Mouse (Mus musculus) natural killer cell, adult 2 months (primary cell): ENCODE results near the gene Nsun5.

Experiments
- DNase-seq, 2 experiments: peaks; one replicate each; pipeline ENCODE4 v3.0.0; 2022; ENCODE audit warnings: low spot score in 2 of 2

Gene Nsun5

DNA sequence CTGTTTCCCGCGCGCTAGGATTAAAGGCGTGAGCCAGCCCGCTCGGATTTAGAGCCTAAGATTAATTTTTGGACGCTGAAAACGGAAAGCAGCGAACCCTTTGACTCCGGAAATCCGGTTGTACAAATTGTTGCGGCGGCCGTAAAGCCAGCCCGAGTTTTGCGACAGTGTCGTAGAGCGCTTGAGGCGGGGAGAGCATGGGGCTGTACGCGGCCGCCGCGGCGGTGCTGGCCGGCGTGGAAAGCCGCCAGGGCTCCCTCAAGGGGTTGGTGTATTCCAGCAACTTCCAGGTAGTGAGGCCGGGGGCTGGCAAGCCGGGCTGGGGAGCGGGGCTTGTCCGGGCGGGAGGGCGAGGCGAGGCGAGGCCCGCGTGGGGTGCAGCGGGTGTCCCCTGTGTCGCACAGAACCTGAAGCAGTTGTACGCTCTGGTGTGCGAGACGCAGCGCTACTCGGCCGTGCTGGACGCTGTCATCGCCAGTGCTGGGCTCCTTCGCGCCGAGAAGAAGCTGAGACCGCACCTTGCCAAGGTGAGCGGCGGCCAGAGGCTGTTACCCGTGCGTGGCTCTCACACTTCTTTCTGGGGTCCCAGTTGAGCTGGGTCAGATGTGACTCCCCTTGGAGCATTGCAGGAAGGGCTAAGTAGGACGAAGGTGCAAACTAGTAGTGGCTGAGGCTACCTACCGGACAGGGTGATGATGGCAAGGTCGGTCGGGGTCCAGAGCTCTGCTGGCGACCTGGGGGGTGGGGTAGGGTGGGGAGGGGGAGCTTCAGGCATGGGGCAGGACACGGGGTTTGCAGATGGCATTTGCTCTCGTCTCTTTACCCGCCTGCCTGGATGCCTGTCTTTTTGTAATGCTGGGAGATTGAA is at the start of gene Nsun5:
Gene Nsun5 (plus strand): TSS at position 167 of the 868 bp plus-strand sequence.
- peak; percentile 84 to 91 for DNase-seq

DNA sequence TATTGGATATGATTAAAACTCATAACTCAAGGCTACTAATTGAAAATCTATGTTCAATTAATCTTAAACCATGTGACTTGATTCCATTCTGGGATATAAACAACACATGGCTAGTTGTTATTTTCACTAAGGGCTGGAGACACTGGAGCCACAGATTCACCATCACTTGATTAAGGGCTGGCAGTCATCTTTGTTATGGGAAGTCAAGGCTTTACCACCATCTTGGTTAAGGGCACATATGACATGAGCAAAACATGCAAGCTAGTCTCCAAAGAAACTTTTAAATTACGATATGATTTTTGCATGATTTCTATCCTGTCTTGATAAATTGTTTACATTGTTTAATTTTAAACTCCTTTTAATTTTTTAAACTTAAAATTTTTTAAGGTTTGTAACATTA is 47.6 kb upstream of the Nsun5 start:
- DNase-seq, result no peak

DNA sequence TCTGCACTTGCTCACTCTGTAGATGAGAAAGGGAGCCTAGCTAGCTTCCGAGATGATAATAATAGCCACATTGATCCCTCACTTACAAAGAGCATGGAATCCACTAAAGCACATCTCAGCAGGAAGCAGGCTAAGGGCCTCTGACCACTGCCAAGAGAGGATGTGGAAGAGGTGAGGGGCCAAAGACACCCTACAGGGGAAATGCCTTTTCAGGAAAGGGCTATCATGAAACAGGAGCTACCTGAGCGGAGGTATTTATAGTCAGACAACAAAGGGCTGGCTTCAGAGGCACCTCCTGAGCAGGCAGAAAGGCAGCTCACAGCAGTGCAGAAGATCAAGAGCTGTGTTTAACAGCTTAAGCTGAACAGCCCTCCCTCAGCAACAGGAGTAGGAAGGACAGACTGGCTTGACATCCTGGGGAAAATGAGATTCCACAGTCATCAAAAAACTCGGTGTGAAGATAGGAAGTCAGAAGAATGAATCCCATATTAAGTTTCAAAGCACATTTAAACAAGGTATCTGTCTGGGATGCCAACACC is 43.6 kb upstream of the Nsun5 start:
- DNase-seq, result no peak

DNA sequence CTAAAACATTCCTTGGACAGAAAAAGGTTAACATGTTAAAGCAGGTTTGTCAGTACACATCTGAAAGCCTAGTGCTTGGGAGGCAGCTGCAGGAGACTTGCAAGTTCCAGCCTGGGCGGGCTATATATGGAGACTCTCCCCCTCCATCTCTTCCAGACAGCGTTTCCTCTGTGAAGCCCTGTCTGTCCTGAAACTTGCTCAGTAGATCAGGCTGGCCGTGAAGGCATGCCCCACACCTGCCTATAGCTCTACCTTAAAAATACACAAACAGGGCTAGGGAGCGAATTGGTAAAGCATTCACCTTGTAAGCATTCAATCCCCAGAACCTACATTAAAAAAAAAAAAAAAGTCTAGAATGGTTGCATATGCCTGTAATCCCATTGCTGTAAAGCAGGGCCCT is 40.3 kb upstream of the Nsun5 start:
- DNase-seq, result no peak

DNA sequence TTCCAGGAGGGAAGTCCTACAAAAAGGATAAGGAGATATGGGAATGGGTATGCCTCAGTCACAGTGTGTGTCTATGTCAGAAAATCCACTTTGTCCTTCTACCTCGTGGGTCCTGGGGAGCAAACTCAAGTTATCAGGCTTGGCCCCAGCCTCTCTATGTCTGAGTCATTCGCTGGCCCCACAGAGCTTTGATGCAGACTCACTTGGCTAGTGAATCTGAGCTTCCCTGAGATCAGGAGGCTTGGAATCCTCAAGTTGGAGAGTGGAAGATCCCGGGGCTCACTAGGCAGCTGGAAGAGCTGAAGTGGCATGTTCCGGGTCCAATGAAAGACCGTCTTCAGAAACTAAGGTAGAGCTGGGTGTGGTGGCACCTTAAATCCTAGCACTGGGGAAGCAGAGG is 39.6 kb upstream of the Nsun5 start:
- DNase-seq, result no peak

DNA sequence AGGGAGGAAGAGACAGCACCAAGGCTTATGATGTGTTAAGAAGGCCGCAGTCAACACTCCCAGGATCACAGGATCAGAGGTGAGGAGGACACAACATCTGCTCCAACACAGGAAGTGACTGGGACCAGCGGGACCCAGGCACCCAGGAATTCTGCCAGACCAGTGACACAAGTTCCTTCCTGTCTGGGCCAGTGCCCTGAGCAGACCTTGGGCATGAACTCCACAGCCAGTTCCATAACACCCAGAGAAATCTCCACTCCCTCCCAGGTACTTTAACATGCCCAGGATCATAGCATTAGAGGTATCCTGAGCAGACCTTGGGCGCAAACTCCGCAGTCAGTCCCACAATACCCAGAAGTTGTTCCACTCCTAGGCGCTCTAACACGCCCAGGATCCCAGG is 38.6 kb upstream of the Nsun5 start:
- no peak for DNase-seq

DNA sequence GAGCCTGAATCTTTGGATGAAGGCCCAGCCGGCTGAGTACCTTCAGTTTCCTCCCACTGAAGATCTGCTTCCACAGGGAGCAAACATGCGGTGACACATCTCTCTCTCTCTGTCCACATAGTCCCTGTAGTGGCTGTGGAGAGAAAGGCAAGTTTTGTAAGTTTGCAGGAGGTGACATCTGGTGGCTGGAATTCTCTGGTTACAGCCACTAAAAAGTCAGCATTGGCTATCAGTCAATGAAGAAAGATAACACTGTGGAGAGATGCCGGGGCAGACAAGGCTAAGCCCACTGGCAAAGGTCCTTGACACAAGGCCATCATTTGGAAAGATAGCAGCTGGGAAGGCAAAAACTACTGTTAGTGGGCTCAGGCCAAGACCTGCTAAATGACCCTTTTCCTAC is 32.2 kb upstream of the Nsun5 start:
- no peak for DNase-seq

DNA sequence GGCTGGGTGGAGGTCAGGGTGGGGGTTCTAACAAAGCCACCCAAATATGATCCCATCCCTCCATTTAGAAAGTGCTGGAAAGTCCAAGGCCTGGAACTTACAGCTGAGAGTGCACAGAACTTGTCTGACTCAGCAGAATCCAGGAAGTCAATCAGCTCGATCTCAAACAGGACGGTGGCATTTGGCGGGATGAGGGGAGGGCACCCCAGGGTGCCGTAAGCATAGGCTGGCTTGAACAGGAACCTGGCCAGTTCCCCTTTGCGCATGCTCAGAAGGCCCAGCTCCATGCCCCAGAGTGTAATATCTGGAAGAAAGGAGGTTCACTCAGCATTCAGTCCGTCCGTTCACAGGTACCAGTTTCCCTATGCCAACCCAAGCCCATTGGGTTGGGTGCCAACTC is 23.8 kb upstream of the Nsun5 start:
- DNase-seq, result no peak

DNA sequence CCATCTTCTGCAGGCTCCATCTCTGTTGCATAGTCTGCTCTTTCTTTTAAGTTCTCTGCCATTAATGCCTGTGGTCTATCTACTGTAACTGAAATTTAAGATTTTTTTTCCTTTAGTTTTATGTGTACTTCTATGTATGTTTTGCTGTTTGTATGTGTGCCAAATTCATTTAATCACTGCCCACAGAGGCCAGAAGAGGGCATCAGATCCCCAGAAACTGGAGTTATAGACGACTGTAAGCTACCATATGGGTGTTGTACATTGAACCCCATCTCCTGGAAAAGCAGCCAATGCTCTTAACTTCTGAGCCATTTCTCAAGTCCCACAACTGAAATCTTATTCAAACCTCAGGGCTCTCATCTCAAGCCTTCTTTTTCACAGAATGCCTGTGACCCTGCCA is 23.3 kb upstream of the Nsun5 start:
- no peak for DNase-seq

DNA sequence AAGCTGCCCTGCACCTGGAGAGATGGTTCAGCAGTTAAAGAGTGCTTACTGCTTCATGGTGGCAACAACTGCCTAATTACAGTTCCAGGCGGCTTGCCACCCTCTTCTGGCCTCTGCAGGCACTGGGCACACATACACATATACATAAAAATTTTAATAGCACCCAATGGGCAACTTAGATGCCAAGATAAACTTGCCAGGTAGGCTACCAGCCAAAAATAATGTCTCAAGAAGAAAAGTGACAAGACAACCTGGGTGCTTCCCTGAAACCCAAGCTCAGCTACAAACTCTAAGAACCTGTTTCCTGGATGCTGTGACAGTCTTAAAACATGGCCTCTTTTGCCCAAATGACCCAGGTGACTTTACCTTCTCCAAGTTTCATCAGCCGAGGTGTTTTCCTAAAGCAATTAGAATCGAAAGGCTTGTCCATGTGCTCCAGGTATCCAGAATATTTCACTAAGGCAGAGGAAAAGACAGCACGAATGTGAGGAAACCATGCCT is 22.2 kb upstream of the Nsun5 start:
- no peak for DNase-seq

DNA sequence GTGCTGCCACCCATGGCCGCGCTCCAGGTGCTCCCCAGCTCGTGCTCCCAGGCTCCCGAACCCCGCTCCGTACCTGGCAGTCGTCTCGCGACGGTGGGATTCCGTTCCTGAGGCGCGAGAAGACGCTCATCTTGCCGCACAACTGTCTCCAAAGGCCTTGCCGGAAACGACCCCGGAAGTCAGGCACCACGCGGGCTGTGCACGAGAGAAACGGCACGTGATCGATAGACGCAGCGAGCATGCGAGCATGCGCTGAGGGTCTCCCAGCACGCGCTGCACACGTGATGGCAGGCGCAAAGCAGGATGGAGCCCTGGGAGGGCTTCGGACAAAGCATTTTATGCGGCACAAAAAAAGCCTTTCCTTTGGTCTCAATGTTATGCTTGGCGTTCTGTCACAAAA is 19.9 kb upstream of the Nsun5 start, which contains the start of gene Fkbp6:
Gene Fkbp6 (minus strand): TSS at position 183 of the 400 bp plus-strand sequence.
- DNase-seq, result no peak

DNA sequence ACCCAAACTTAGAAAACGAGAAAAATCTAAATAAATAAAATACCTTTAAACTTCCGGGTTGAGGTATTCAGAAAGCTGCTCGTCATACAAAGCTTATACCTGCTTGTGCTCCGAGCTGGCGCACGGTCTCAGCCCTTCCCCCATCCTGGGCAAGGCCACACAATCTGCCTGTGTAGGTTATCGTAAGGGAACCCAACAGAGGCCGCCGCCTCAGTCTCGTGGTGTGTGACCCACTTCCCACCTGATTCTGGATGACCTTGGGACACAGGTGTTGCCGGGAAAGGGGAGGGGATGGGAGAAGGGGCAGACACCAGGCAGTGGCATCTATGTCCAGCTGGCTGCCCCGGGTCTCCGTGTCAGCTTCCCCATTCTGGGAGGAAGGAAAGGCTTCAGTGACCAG is 18.1 kb upstream of the Nsun5 start:
- DNase-seq, result no peak

DNA sequence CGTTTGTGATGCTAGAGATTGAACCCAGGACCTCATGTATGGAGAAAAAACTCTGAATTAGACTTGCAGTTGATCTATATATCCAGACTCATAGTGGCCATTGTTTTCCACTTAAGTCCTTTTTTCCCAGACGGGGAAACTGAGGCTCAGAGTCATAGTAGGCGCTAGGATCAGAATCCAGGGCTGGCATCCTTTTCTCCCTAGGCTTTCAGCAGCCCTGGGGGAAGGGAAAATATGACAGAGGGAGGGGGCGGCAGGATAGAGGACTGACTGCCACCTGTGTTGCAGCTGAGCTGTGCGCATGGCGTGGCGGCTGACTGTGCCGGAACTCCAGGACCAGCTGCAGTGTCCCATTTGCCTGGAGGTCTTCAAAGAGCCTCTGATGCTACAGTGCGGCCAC is 16.8 kb upstream of the Nsun5 start, which contains the start of gene Trim50:
Gene Trim50 (plus strand): TSS at position 301 of the 400 bp plus-strand sequence.
- no peak for DNase-seq

DNA sequence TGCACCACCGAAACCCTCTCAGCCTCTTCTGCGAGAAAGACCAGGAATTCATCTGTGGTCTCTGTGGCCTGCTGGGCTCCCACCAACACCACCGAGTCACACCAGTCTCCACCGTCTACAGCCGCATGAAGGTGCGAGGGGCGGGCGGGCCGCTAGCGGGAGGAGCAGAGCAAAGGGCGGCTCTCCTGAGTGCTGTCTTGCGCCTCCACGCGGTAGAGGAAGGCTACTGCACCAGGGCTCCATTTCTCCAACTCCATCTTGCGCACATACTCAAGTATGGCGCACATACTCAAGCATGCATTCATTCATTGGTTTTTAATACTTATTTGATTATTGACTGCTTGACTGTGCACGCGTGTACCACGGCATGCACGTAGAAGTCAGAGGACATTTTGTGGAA is 16.2 kb upstream of the Nsun5 start:
- DNase-seq, result no peak

DNA sequence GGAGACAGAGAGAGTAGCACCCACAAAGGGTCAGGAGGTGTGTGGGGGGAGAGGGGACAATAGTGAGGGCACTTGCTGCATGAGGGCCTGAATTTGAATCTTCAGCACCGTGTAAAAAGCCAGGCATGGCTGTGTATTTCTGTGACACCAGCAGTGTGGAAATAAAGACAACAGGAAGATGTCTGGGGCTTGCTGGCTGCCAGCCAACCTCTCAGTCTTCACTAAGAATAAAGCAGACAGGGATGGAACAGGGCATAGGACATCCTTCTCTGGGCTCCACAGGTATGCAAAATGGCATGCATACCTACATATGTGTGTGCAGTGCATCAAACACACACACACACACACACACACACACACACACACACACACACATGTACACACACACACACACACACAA is 13.7 kb upstream of the Nsun5 start:
- DNase-seq, result no peak

DNA sequence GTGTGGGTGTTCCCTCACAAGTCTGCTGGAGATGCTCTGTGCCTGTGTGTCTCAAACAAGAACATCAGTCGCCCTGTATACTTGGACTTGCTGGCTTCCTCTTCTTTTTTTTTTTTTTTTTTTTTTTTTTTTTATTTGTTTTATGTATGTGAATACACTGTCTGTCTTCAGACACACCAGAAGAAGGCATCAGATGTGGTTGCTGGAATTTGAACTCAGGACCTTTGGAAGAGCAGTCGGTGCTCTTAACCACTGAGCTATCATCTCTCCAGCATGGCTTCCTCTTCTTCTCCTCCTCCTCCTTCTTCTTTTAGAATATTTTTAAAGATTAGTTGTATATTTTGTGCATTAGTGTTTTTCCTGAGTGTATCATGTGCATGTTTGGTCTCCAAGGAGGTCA is 12.2 kb upstream of the Nsun5 start:
- DNase-seq, result peak; percentile 18 to 27

DNA sequence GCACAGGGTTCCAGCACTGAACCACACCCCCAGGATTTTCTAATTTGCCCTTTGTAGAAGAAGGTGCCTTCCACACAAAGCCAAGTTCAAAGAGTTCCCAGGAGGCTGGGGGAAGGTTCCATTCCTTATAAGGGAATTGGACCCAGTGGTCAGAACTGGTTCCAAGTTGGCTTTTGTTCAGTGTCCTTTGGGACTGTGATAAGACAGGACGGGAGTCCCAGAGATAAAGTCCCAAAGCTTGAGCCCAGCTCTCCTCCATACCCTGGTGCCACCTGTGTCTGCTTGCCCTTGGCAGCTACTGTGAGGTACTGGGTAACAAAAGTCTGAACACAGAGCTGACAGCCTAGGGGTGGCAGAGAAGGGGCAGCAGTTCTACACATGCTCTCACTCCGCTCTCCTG is 10.0 kb upstream of the Nsun5 start:
- no peak for DNase-seq

DNA sequence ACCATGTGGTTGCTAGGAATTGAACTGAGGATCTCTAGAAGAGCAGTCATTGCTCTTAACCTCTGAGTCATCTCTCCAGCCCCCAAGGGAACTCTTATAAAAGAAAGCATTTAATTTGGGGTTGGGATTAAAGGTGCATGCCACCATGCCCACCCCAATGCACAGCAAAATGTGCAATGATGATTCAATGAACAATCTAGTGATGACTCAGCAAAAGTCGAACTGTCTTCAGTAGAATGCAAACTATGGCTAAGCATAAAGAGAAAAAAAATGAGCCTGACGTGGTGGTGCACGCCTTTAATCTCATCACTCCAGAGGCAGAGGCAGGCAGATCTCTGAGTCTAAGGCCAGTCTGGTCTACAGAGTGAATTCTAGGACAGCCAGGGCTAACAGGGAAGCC is 7.2 kb upstream of the Nsun5 start:
- no peak for DNase-seq

DNA sequence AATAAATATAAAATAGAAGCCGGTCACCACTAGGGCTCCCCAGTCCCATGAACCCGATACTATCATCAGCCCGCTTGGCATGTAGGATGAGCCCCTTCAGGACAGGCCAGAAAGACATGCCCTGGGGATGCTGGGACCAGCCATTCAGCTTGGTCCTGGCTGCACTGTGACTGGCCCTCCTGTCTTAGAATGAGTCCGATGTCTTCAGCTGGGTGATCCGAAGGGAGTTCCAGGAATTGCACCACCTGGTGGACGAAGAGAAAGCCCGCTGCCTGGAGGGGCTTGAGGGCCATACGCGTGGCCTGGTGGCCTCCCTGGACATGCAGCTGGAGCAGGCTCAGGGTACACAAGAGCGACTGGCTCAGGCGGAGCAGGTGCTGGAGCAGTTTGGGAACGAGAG is 6.2 kb upstream of the Nsun5 start:
- DNase-seq, result no peak

DNA sequence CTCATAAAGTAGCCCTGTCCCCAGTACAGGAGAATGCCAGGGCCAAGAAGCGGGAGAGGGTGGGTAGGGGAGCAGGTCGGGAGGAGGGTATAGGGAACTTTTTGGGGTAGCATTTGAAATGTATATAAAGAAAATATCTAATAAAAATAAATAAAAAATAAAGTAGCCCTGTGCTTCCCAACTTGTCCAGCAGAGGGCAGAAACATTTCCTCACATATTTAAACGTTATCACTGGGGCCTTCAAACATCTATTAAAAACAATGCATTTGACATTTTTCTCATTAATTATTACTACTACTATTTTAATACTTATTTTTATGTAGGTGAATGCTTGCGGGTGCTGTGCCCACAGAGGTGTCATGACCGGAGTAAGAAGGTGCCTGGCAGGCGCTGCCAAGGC is 1.9 kb upstream of the Nsun5 start:
- peak in 1 of 2 experiments; percentile 24 for DNase-seq

DNA sequence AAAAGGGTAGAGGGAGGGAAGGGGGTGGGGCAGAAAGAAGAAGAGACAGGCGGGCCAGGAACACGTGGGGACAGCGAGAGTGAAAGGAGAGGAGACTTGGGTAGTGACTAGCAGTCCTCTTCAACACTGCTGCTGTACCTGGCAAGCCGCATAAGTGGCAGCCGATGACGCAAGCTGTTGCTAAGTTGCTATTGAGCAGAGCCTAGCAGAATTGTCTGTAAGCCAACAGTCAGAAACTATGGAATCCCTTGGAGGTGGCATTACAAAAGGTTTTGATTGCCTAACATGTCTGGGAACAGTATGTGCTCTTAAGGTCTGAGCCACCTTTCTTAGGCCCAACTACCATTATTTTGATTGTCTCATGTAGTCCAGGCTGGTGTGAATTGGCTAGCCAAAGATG is 1.4 kb upstream of the Nsun5 start:
- no peak for DNase-seq

DNA sequence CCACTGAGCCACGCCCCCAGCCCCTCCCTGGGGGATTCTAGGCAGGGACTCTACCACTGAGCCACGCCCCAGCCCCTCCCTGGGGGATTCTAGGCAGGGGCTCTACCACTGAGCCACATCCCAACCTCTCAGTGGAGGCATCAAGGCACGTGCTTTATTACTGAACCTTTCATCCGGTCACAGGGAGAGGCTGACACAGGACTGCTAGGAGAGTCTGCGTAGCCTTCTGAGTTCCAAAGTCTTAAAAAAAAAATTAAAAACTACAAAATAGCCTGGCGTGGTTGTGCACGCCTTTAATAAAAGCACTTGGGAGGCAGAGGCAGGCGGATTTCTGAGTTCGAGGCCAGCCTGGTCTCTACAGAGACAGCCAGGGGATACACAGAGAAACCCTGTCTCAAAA is 557 bp upstream of the Nsun5 start:
- peak in 1 of 2 experiments; percentile 19 for DNase-seq

DNA sequence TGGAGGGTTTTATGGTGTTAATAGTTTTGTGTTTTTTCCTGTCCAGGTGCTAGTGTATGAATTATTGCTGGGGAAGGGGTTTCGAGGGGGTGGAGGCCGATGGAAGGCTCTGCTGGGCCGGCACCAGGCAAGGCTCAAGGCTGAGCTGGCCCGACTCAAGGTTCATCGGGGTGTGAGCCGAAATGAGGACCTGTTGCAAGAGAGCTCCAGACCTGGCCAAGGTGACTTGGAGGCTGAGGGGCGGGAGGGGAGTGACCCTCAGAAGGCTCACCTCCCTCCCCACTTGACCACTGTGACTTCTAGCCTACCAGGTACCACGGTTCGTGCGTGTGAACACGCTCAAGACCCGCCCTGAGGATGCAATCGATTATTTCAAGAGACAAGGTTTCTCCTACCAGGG is 1.4 kb downstream of the Nsun5 start:
- DNase-seq, result no peak
